Mouse (Mus musculus) limb, embryonic 11.5 days (tissue): Measurements from ENCODE around the gene Cbx8. TPM values are rescaled to one million over a fixed set of nuclear protein-coding genes. Genes with fewer than 3 reads are reported as not detected.

ENCODE experiments used
- polyA plus RNA-seq: library from polyadenylated mRNA; unstranded; fragments of >200 nt; fragmentation: Nextera tagmentation; extraction: Ambion mirVana; gene quantifications from 2 replicates; pipeline ENCODE4 v1.2.1, GENCODE M21; 2014

The Cbx8 gene
- polyA plus RNA-seq, 1 experiment from 2014 or later, result 13.4 TPM

Other genes with a start within 250 kb of the Cbx8 start
- gene Rbfox3, start 129.4 kb downstream of the Cbx8 start, polyA plus RNA-seq, result 1.9 and 2.5 TPM in 2 replicates
- not detected in 2 replicates for gene Enpp7, start 52.8 kb downstream of the Cbx8 start, polyA plus RNA-seq
- gene Cbx2, start 18.0 kb downstream of the Cbx8 start, polyA plus RNA-seq, result 121 and 131 TPM in 2 replicates
- 5.4 and 5.8 TPM in 2 replicates for gene Cbx4, start 45.3 kb upstream of the Cbx8 start, polyA plus RNA-seq
- gene Tbc1d16, start 187.5 kb upstream of the Cbx8 start, polyA plus RNA-seq, result 10.8 TPM in 2 replicates
- 8.9 and 10.8 TPM in 2 replicates for gene Ccdc40, start 187.6 kb upstream of the Cbx8 start, polyA plus RNA-seq
- 16.5 and 17.9 TPM in 2 replicates for gene Gaa, start 226.9 kb upstream of the Cbx8 start, polyA plus RNA-seq